Mouse (Mus musculus) urinary bladder, postnatal 36 days (tissue): ENCODE measurements around the gene A230072I06Rik.

Source experiments
- DNase-seq, 2 experiments: peaks; one replicate each; pipeline ENCODE4 v3.0.0; 2022; ENCODE audit warnings: low spot score in 2 of 2, mixed read lengths in 1 of 2

The A230072I06Rik gene

DNA sequence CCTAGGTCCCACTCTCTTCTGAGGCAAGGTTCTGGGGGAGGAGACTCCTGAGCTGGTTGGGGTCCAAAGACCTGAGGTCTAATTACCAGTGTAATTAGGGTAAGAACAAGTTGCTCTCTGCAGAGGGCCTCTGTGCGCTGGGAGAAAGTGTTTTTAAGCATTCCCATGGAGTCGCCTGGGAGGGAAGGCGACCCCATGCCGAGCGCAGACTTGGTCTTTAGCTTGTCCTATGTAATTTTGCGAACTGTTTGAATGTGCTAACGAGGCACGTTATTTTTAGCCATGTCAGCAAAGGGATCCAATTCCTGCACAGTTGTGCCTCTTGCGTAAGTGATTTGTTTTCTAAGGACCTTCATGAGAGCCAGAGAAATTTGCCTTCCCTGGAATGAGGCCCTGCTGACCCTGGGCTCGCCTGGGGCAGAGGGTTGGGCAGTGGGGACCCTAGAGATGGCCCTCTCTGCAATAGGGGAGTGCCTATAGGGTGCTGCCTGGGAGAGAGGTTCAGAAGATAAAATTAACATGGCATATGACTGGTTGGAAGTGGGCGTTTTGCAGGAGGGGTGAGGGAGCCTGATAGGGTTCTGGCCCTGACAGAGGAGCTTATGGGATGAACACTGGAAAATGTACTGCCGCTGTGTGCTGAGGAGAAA is at the start of gene A230072I06Rik:
Gene A230072I06Rik (plus strand): TSS at position 157 of the 650 bp plus-strand sequence.
- DNase-seq = no peak

DNA sequence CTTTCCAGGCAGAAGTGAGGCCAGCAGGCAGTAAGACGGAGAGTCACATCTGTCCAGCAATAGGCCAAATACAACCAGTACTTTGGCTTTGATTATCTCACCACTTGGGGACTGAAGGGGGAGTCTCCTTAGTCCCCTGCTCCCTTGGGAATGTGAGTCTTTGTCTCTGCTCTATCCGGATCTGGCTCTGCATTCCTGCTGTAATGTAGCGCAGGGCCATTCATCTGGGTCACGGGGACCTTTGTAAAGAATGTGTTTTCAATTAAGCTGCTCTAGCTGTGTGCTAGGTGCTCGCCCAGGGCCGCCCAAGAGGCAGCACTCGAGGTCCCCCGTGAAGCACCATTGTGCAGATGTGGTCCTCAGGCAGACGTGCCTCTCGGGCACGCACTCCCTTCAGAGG is 44.6 kb upstream of the A230072I06Rik start:
- DNase-seq = no peak

DNA sequence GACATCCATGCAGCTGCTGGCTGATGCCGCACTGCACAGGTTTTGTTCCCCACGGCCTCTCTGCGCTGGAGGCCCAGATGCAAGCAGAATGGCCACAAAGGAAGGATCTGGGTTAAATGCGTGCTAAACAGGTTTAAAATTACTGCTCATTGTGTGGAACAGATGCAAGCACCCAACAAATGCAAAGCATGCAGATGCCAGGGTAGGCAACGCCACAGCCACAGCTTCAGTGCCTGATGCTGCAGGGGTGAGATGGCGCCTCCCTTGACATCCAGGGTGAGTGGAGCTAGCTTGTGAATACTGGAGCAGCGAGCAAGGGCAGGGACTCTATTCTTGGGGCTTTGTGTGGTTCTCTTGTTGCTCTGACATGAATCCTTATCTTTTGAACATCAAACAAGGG is 39.8 kb upstream of the A230072I06Rik start:
- no peak for DNase-seq

DNA sequence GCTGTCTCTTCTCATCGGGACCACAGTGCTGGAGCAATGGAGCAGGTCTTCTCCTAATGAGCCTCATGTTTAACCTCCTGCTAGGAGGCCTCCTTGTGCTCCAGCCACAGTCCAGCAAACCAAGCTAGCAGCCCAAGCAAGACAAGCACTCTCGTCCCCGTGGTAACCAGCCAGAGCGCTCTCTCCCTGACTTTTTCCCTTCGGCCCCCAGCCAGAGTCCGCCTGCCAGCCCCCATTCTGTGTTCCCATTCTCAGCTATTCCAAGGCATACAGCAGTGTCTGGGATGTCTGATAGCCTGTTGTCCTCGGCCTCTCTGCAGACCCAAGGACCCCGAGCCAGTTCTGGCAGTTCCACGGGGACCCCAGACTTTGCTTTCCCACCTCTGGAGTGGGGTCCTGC is 38.5 kb upstream of the A230072I06Rik start:
- no peak for DNase-seq

DNA sequence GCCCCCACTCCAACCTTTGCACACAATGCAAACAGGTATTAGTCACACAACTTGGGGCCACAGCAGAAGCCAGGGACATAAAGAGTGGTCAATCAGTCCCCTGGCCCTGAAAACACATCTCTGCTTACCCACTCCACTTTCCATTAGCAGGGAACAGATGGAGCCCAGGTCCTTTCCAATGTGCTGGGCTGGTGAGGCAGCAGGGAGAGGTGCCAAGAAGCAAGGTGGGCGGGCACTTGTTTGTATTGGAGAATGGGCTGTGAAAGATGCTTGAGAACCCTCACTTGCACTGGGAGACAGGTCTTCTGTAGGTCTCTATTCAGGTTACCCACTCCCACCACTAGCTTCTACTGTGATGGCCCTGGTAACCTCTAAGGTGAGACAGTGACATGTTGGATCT is 34.9 kb upstream of the A230072I06Rik start:
- no peak for DNase-seq

DNA sequence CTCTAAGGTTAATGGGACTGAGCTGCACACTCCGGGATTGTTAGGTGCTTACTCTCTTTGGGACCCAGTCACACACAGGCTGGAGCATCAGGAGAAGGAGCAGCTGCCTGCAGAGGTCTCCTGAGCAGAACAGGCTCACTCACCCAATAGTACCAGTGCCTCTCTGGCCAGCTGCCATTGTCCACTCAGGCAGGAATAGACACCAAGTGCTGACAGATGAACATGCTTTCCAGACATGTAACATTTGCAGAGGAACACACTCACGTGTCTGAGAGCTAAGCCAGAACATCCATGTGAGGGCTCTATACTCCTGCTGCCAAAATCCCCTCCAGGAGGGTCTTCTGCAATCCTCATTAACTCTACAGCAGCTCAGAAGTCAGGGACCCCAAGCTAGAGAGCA is 18.7 kb upstream of the A230072I06Rik start:
- no peak for DNase-seq

DNA sequence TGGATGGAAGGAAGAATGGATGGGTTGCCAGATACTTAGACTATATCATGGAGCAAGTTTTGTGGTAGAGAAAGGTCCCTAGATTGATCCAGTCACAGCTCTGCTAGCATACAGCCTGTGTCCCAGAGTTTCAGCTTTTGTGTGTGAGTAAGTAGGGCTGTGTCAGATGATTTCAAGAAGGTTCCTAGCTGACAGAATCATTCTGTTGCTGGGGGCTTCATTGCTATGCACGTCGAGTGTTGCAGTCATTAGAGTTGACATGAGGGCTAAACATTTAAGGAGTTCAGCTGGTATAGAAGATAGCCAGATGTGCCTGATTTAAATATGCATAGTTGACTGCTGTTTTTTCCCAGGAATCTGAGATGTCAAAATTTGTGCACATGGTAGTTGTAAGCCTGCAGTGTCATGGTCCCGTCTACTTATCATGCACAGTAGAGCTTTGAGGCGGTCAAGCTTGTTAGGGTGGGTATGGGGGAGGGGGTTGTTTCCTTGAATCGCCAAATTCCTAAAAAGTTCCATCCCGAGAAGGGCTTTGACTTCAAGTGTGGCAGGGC is 18.1 kb upstream of the A230072I06Rik start:
- DNase-seq = no peak

DNA sequence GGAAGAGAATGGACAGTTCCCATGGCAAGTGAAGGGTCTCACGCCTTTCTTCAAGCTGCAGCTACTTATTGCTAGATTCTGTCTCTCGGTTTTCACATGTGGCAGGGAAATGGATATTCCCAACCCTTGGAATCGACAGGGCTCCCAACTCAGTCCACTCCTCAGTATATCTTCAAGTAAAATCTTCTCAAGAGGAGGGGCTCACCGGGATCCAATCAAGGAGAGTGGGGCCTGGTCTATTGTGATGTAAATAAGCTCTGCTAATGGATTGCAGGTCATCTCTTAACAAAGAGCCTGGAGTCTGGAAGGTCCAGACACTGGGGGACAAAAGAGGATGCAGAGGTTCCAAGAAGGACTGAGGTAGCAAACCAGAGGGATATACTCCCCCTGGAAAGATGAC is 17.1 kb upstream of the A230072I06Rik start:
- no peak for DNase-seq

DNA sequence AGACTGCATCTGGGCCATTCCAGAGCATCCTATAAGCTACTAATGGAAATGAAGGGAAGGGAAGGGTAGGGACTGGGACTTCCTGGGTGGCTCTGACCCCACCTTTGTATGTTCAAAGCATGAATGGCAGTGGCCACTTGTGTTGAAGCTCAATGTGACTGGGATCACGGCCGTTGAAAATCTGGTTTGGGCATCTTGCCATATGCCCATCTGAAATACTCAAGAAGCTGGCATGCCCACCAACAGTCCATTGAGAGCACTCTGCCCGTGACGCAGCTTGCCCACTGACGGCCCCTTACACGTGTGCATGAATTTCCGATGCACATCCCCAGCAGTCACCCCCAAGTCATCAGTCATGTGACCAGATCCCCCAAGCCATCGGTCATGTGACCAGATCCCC is 13.6 kb upstream of the A230072I06Rik start:
- no peak for DNase-seq

DNA sequence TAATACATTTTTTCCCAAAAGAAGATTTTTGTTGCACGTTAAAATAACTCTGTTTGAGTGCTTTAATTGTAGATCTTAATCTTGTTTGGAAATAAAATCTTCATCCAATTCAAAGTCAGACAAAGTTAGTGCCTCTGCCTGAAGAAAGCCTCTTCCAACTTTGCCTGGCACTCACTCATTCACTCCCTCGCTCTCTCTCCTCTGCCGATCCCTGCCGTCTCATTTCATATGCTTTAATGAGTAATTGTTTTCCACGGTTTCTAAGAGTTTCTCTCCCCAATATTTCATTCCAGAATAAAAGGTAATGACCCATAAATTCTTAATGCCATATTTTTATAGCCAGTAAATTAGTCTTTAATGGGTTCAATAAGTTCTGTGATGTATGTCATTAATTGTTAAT is 10.8 kb upstream of the A230072I06Rik start:
- no peak for DNase-seq

DNA sequence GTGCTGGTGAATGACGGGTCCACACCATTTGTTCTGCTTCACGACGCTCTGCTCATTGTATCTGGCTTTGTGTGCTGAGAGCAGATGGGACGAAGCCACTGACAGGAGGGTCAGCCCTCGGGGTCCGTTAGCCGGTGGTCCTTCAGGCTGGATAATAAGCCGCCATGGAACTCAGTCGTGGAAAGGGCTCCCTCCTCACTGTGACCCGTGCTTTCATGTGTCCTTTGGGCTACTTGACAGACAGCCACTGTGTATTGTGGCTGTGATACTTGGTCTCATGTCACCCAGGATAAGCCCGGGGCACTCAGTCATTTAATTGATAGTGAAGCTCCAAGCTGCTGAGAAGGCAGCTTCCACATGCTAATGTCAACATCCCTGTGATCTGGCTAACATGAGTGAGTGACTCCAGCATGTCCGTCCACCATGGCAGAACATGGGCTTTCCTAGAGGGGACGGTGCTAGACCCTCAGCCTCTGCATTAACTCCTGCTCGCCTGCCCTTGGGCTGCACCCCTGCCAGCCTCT is 10.3 kb upstream of the A230072I06Rik start:
- DNase-seq = no peak

DNA sequence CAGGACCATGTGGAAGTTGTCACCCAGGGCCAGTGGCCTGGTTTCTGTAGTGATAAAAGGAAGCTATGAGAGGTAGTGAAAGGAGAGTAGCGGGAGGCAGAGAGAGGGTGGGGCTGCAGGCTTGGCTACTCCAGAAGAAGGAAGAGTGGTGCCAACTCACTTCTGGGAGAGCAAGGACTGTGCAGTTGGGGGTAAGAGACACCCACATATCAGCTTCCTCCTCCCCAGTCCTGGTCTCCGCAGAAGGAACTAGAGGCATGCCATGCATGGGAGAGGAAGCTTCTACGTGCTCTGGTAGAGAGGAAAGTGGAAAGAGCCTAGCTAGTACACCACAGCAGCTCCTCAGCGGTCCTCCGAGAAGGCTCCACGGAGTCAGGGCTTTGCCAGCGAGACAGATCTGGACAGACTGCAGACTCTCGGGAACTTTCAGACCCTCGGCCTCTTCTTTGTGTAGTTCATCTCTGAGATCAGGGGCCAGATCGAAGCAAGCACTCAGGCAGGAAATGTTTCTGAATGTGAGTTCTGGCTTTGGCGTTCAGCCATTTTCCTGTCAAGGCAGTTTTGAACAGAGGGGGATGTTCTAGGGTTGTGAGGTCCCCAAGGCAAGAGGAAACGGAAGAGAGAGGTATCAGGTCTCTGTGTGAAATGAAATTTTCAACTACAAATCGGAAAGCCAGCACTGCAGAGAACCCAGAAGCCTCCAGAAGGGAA is 1.0 kb downstream of the A230072I06Rik start:
- DNase-seq = no peak

DNA sequence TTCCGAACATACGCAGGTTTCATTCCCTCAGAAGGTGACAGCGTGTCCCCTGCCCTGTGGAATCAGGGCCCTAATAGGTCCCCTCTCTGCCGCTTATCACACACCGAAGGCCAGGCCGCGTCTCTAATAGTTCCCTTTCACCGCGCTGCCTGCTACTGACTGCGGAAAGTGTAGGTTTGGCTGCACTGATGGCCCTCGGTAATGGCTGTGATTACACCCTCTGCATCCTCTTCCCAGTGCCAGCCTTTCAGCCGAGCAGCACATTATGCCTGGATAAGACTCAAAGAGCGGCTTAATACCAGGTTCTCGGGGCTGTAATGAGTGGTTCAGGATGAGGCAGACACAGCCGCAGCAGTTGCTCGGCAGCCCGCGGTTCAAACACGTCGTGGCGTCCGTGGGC is 3.5 kb downstream of the A230072I06Rik start:
- DNase-seq = no peak

DNA sequence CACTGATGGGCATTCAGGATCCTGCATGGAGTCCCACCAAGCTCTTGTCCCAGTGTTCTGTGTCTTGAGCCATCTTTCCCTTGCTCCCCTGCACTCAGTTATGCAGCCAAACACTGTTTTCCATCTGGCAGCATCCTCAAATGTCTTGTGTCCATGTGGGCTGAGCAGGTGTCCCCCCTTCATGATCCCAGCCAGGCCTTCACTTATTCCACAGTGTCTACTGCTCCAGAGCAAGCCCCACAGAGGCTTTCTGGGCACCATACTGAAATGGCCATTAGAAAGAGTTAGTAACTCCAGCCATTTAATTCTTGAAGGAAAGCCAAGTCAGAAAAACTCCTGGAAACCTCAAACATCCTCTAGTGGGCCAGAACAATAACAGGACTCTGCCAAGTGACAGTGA is 11.9 kb downstream of the A230072I06Rik start:
- no peak for DNase-seq

DNA sequence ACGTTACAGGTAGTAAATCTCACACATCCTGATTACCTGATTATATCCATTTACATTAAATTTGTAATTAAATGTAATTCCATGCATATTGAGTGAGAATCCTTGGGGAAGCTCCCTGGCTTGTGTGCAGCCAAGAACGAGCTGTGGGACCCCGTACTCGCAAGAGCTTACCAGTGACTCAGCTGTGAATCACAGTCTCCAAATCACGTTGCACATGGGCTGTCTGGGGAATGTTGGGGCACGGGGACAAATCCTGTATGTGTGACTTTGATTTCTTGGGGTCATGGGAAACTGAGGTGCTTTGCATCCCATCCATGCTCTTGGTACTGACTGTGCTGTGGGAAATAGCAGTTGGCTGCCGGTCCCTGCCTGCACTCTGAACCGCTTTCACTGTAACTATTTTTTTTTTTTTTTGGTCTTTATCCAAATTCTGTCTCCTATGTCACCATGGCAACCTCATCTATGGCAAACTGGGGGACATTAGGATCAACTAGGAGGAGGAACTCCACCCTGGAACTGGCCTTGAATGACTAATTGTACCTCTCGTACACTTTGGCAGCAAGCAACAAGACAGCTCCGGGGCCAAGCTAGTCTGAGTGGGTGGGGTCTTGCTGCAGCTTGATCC is 19.8 kb downstream of the A230072I06Rik start:
- no peak for DNase-seq

DNA sequence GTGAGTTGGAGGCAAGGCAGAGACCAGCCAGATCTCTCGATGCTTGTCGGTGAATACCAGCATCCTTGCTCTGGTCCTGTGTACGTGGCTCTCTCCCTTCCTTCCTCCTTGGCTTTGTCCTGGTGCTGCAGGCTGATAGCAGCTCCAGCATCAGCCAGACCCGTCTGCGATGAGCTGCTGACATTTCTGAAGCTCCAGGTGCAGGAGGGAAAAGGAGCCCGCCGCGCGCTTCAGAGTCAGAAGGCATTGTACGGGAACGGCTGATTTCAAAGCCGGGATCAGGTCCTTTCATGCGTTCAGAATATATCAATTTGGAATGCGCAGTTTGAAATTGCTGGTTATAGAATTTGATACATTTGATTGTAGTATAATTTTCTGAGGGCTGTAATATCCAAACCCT is 23.4 kb downstream of the A230072I06Rik start:
- no peak for DNase-seq

DNA sequence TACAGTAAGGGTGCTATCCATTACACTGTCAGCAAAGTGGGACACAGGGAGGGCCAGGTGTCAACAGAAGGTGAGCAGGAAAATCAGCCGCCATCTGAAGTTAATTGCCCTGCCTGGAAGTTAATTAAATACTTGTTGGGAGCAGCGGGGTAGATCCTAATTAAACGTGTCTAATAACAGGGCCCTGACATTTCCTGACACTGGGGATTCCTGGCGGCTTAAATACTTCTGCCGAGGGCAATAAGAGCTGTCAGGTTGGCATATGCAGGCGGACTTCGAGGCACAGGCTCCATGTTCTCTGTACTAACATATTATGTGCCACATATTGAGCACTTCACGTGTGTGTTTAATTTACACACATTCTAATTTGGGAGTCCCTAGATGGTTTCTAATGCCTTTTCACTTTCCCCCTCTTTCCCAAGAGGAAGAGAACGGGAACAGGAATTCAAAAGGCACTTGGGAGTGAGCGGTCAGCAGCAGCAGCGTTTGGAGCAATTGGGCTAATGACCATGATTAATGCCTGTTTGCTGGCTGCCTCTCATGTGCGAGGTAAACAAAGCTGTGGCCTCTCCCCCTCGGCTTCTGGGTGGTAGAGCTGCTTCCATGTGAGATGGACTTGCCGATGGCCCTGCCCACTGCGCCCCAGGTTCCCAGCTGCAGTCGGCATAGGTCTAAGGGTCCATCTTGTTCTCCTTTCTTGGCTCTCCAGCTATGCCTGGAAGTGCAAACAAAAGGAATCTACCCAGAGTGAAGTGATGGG is 34.5 kb downstream of the A230072I06Rik start:
- no peak for DNase-seq

DNA sequence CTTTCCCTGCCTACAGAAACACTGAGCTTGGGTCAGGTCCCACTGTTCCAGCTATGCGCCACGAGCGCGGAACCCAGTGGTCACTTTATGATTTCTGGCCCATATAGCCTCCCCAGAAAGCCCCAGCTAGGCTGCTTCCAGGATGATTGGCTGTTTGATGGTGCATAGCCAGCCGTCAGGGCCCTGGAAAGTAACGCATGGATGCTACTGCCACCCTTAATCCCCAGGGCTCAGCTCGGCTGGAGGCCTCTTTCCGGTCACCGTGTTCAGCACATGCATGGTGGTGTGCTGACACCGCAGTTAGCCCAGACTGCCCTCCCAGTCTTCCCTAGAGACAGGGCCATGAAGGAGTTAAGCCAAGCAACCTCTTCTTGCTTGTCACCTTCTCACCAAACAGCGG is 35.6 kb downstream of the A230072I06Rik start:
- no peak for DNase-seq

DNA sequence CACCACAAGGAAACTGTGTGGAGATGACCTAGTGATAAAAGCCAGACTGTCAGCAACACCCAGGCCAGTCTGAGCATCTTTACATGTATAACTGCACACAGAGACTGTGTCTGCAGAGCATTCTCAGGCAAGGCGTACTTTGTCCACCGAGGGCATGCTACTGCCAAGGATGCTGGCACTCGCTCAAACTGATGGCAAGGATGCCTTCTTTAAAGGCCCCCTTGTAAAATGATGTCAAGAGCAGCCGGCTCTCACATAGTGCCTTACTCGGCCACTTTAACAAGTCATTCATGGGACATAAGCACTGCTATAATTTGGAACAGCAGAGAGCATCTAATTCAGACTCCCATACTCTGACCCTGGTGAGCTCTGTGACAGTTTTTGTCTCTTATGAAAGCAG is 36.6 kb downstream of the A230072I06Rik start:
- DNase-seq = no peak

DNA sequence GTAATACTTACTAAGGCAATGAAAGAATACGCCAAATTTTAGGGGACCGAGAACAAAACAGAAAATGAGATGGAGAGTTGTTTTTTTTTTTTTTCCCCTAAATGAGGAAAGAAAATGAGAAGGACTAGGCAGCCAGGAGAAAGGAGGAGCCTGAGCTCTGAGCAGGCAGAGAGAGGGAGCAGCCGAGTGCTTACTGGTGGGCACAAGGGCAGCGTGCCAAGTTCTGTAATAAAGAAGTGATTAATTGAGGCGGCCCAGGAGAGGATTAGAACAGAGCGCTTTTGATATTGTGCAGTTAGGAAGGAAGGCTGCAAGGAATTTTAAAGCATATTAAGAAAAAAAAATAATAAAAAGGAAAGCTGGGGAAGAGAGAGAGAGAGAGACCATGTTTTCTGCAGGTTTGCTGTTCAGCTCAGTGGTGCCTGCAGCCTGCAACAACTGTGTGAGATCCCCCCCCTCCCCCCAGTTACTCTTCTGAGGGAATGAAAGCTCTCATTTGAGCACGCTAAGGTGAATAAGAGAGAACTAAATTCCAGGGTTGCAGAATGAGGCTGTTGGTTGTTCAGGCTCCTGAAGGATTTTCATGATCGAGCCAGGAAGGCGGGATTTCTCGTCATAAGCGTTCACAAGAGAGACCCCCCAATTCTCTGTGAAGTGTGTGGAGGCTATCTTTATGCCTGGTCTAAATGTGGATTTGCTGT is 41.3 kb downstream of the A230072I06Rik start:
- no peak for DNase-seq

DNA sequence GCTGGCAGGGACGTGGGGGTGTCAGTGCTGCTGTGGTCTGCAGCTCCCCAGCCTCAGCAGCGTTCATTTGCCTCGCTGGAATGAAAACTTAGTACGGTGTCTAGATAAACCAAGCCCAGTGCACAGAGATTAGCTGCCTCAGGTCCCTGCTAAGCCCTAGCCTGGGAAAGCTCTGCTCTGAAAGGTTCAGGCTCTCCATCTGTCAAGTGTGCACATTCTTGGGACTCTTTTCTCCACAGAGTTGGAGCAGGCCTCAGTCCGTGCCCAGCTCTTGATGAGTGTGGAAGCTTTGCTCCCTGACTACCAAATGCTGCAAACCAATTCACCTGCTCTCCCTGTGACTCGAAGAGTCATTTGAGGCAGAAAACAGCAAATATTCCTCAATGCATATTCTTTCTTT is 43.5 kb downstream of the A230072I06Rik start:
- DNase-seq = no peak
